Mouse (Mus musculus) forebrain, embryonic 13.5 days (tissue): ENCODE results near the gene Arhgap15. TPM values are rescaled to one million over a fixed set of nuclear protein-coding genes. Genes with fewer than 3 reads are reported as not detected.

Source experiments
- ATAC-seq: fragments of 200-750 bp; cut with Nextera tagmentation; 2 replicates; pipeline ENCODE4 v1.8.0; 2017
- H3K27ac ChIP-seq: fragments of 300-500 bp; sonication (generic); 2 replicates; pipeline ENCODE4 v1.5.1; 2015; ENCODE audit warnings: inconsistent platforms, mild to moderate bottlenecking, moderate library complexity
- H3K27me3 ChIP-seq: fragments of 300-500 bp; sonication (generic); 2 replicates; pipeline ENCODE4 v1.6.1; 2015; ENCODE audit warnings: mild to moderate bottlenecking, inconsistent platforms
- H3K36me3 ChIP-seq: fragments of 300-500 bp; sonication (generic); 2 replicates; pipeline ENCODE4 v1.6.1; 2015; ENCODE audit warnings: mild to moderate bottlenecking, inconsistent platforms; ENCODE audit not compliant: poor library complexity, severe bottlenecking
- H3K4me1 ChIP-seq: fragments of 300-500 bp; sonication (generic); 2 replicates; pipeline ENCODE4 v1.6.1; 2015; ENCODE audit warnings: inconsistent platforms
- H3K4me2 ChIP-seq: fragments of 300-500 bp; sonication (generic); 2 replicates; pipeline ENCODE4 v1.6.1; 2015; ENCODE audit warnings: inconsistent platforms, mild to moderate bottlenecking, moderate library complexity
- H3K4me3 ChIP-seq: fragments of 300-500 bp; sonication (generic); 2 replicates; pipeline ENCODE4 v1.5.1; 2015; ENCODE audit warnings: mild to moderate bottlenecking, inconsistent platforms
- H3K9ac ChIP-seq: fragments of 300-500 bp; sonication (generic); 2 replicates; pipeline ENCODE4 v1.6.1; 2015; ENCODE audit warnings: mild to moderate bottlenecking, inconsistent platforms
- H3K9me3 ChIP-seq: fragments of 300-500 bp; sonication (generic); replicated peaks from 2 replicates; pipeline ENCODE4 v1.6.1; 2016; ENCODE audit warnings: inconsistent platforms
- WGBS: fragments of 180-500 bp; shearing (Covaris S2); methylation state at CpG from one replicate; pipeline ENCODE4 v1.1.7; 2015; 5-methylcytosine and 5-hydroxymethylcytosine counted together
- polyA plus RNA-seq: library from polyadenylated mRNA; unstranded; fragments of >200 nt; fragmentation: Nextera tagmentation; extraction: Ambion mirVana; gene quantifications from 2 replicates; pipeline ENCODE4 v1.2.1, GENCODE M21; 2015

Arhgap15 gene
- polyA plus RNA-seq, 1 experiment from 2014 or later = 0.68 TPM

- no peaks in the 10 kb centered on the region for H3K36me3 ChIP-seq
- ATAC-seq = no peak
- no peak overlapping the region for H3K27ac ChIP-seq
- no peak overlapping the region for H3K4me3 ChIP-seq
- H3K4me2 ChIP-seq = no peak overlapping the region
- no peaks in the 10 kb centered on the region for H3K9me3 ChIP-seq
- no peak overlapping the region for H3K9ac ChIP-seq
- WGBS = 84% methylated on average over 5 of the region's 5 CpGs
- H3K27me3 ChIP-seq = no peaks in the 10 kb centered on the region
- no peaks in the 10 kb centered on the region for H3K4me1 ChIP-seq
These were observed 213.8 kb downstream of the Arhgap15 start for GRCm38 (mm10) chr2:43962466-43962865.

- H3K4me1 ChIP-seq = peaks cover 5% of the 10 kb centered on the region; the same call in 1 of the 2 replicates
- WGBS = 50% methylated on average over 4 of the region's 4 CpGs
- H3K4me3 ChIP-seq = no peak overlapping the region
- no peak overlapping the region for H3K27ac ChIP-seq
- no peaks in the 10 kb centered on the region for H3K36me3 ChIP-seq
- H3K4me2 ChIP-seq = no peak overlapping the region
- no peaks in the 10 kb centered on the region for H3K9me3 ChIP-seq
- ATAC-seq = no peak; the same call in 1 of the 2 replicates
- no peak overlapping the region for H3K9ac ChIP-seq
- no peaks in the 10 kb centered on the region for H3K27me3 ChIP-seq
These were observed 220.0 kb downstream of the Arhgap15 start for GRCm38 (mm10) chr2:43968581-43968980.

- Histone ChIP-seq H3K4me2 (no peak overlapping the region), H3K27ac (peak overlapping the region; percentile 68), H3K4me1 (peaks cover 13% of the 10 kb centered on the region), H3K27me3 (no peaks in the 10 kb centered on the region), H3K9ac (no peak overlapping the region), H3K36me3 (no peaks in the 10 kb centered on the region), H3K9me3 (no peaks in the 10 kb centered on the region), H3K4me3 (no peak overlapping the region)
- peak; percentile 29; the same call in 1 of the 2 replicates for ATAC-seq
- WGBS = 71% methylated on average over 11 of the region's 11 CpGs
These were observed 229.1 kb downstream of the Arhgap15 start for GRCm38 (mm10) chr2:43977732-43978131.

- Histone ChIP-seq H3K9ac (no peak overlapping the region), H3K4me1 (peaks cover 13% of the 10 kb centered on the region), H3K27ac (peak overlapping the region; percentile 78), H3K4me3 (no peak overlapping the region), H3K9me3 (no peaks in the 10 kb centered on the region), H3K27me3 (no peaks in the 10 kb centered on the region), H3K4me2 (no peak overlapping the region; the same call in 1 of the 2 replicates), H3K36me3 (no peaks in the 10 kb centered on the region)
- ATAC-seq = peak; percentile 91
- 55% methylated on average over 13 of the region's 13 CpGs for WGBS
These were observed 229.8 kb downstream of the Arhgap15 start for GRCm38 (mm10) chr2:43978177-43979013.

- H3K27ac ChIP-seq = no peak overlapping the region
- no peak overlapping the region for H3K4me2 ChIP-seq
- no peak overlapping the region for H3K4me3 ChIP-seq
- no peak for ATAC-seq
- H3K36me3 ChIP-seq = no peaks in the 10 kb centered on the region
- H3K27me3 ChIP-seq = no peaks in the 10 kb centered on the region
- no peaks in the 10 kb centered on the region for H3K4me1 ChIP-seq
- WGBS = 77% methylated on average over 14 of the region's 14 CpGs
- H3K9me3 ChIP-seq = no peaks in the 10 kb centered on the region
- no peak overlapping the region for H3K9ac ChIP-seq
These were observed 237.4 kb downstream of the Arhgap15 start for GRCm38 (mm10) chr2:43986066-43986465.

GRCm38 (mm10) chr2:43987919-43988318, 239.3 kb downstream of the Arhgap15 start:
- H3K27me3 ChIP-seq = no peaks in the 10 kb centered on the region
- no peak overlapping the region for H3K4me2 ChIP-seq
- H3K27ac ChIP-seq = no peak overlapping the region
- no peak overlapping the region for H3K4me3 ChIP-seq
- H3K36me3 ChIP-seq = no peaks in the 10 kb centered on the region
- H3K9me3 ChIP-seq = no peaks in the 10 kb centered on the region
- ATAC-seq = no peak
- 71% methylated on average over 3 of the region's 3 CpGs for WGBS
- H3K4me1 ChIP-seq = no peaks in the 10 kb centered on the region
- H3K9ac ChIP-seq = no peak overlapping the region

GRCm38 (mm10) chr2:43989850-43990249, 241.2 kb downstream of the Arhgap15 start:
- H3K9ac ChIP-seq = no peak overlapping the region
- no peaks in the 10 kb centered on the region for H3K27me3 ChIP-seq
- ATAC-seq = peak; percentile 91
- no peaks in the 10 kb centered on the region for H3K36me3 ChIP-seq
- H3K27ac ChIP-seq = peak overlapping the region; percentile 61
- WGBS = 44% methylated on average over 5 of the region's 5 CpGs
- H3K9me3 ChIP-seq = no peaks in the 10 kb centered on the region
- H3K4me3 ChIP-seq = no peak overlapping the region
- no peak overlapping the region for H3K4me2 ChIP-seq
- H3K4me1 ChIP-seq = no peaks in the 10 kb centered on the region

- ATAC-seq = no peak
- WGBS = 79% methylated on average over 7 of the region's 7 CpGs
- no peaks in the 10 kb centered on the region for H3K4me1 ChIP-seq
These were observed 243.9 kb downstream of the Arhgap15 start for GRCm38 (mm10) chr2:43992510-43992909.

GRCm38 (mm10) chr2:44002454-44002853, 253.8 kb downstream of the Arhgap15 start:
- Histone ChIP-seq H3K4me3 (no peak overlapping the region), H3K36me3 (no peaks in the 10 kb centered on the region), H3K27me3 (no peaks in the 10 kb centered on the region), H3K4me1 (no peaks in the 10 kb centered on the region), H3K27ac (no peak overlapping the region), H3K9ac (no peak overlapping the region), H3K4me2 (no peak overlapping the region), H3K9me3 (no peaks in the 10 kb centered on the region)
- WGBS = 85% methylated on average over 1 of the region's 1 CpGs
- ATAC-seq = no peak

More at GRCm38 (mm10) chr2:43992510-43992909, 243.9 kb downstream of the Arhgap15 start:
- no peaks in the 10 kb centered on the region for H3K36me3 ChIP-seq
- no peak overlapping the region for H3K27ac ChIP-seq
- no peaks in the 10 kb centered on the region for H3K9me3 ChIP-seq
- no peaks in the 10 kb centered on the region for H3K27me3 ChIP-seq
- H3K9ac ChIP-seq = no peak overlapping the region
- H3K4me3 ChIP-seq = no peak overlapping the region
- H3K4me2 ChIP-seq = no peak overlapping the region

- Histone ChIP-seq H3K36me3 (no peaks in the 10 kb centered on the region), H3K27me3 (no peaks in the 10 kb centered on the region), H3K4me3 (no peak overlapping the region), H3K9ac (no peak overlapping the region), H3K9me3 (no peaks in the 10 kb centered on the region), H3K4me2 (no peak overlapping the region), H3K4me1 (no peaks in the 10 kb centered on the region), H3K27ac (no peak overlapping the region)
- 90% methylated on average over 1 of the region's 1 CpGs for WGBS
- no peak for ATAC-seq
These were observed 261.6 kb downstream of the Arhgap15 start for GRCm38 (mm10) chr2:44010249-44010648.

GRCm38 (mm10) chr2:44013388-44013787, 264.8 kb downstream of the Arhgap15 start:
- Histone ChIP-seq H3K4me2 (no peak overlapping the region), H3K27ac (no peak overlapping the region), H3K9ac (no peak overlapping the region), H3K4me3 (no peak overlapping the region), H3K4me1 (no peaks in the 10 kb centered on the region), H3K27me3 (no peaks in the 10 kb centered on the region), H3K36me3 (no peaks in the 10 kb centered on the region), H3K9me3 (no peaks in the 10 kb centered on the region)
- ATAC-seq = no peak
- WGBS = 90% methylated on average over 5 of the region's 5 CpGs

GRCm38 (mm10) chr2:44016720-44017119, 268.1 kb downstream of the Arhgap15 start:
- no peak overlapping the region for H3K4me3 ChIP-seq
- WGBS = 68% methylated on average over 3 of the region's 3 CpGs
- peak overlapping the region; percentile 36; the same call in 1 of the 2 replicates for H3K27ac ChIP-seq
- no peaks in the 10 kb centered on the region for H3K9me3 ChIP-seq
- peak; percentile 52; the same call in 1 of the 2 replicates for ATAC-seq
- no peaks in the 10 kb centered on the region for H3K4me1 ChIP-seq
- no peaks in the 10 kb centered on the region for H3K27me3 ChIP-seq
- H3K36me3 ChIP-seq = no peaks in the 10 kb centered on the region
- no peak overlapping the region for H3K9ac ChIP-seq
- H3K4me2 ChIP-seq = no peak overlapping the region
